Mouse (Mus musculus): Measurements from ENCODE around the gene Iqsec1. TPM values are rescaled to one million over a fixed set of nuclear protein-coding genes. Genes with fewer than 3 reads are reported as not detected.

Gene Iqsec1
- total RNA-seq, 1 experiment from 2014 or later = 104 TPM

- no peak for DNase-seq
These were observed 234.4 kb downstream of the Iqsec1 start for GRCm38 (mm10) chr6:90754093-90754492.

DNA sequence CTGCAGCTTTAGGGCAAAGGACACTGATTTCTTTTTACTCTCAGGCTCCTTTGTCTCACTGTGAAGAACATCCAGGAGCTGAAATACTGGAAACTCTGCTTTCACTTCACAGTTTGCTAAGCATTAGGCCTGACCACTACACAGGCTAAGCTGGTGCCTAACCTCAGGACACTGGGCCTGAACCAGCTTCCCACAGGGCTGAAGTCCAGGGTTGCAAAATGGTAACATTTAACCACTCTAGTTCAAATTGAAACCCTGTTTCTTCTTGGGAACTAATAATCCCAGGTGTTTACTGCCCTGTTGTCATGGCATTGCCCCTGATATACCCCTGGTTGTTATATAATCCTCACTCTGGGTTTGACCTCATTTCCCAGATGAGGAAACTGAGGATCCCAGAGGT lies 234.8 kb downstream of the Iqsec1 start:
- no peak for DNase-seq

DNA sequence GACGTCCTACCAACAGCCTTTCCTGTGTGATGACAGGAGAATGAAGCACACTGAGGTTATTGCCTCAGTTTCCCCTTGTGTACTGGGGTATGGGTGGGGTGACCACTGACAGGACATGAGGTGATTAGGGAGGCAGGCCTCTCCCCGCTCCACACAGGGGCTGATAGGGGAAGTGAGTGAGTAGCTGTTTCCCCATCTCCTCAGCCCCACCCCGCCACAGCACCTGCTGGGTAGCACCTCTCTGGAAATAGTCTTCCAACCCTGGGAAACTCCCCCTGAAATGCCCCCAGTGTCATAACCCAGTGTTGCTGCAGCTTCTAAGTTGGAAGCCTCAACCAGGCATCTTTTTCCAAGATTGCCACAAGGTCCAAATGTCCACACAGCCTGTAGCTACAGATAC lies 236.9 kb downstream of the Iqsec1 start:
- no peak for DNase-seq

DNA sequence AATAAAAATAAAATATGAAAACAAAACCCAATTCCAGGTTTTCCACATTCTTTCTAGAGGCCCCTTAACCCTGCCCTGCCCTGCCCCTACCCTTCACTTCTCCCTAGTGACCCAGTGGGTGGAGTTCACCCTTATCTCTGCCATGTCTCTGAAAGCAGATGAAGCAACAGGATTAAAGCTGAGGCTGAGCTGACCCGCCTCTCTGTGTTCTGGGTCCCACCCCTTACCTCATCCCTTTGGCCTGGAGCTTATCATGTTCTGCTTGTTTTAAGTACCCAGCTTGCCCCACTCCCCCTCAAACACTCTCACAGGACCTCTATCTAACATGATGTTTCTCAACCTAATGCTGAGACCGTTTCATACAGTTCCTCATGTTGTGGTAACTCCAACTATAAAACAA lies 238.4 kb downstream of the Iqsec1 start:
- DNase-seq = no peak

DNA sequence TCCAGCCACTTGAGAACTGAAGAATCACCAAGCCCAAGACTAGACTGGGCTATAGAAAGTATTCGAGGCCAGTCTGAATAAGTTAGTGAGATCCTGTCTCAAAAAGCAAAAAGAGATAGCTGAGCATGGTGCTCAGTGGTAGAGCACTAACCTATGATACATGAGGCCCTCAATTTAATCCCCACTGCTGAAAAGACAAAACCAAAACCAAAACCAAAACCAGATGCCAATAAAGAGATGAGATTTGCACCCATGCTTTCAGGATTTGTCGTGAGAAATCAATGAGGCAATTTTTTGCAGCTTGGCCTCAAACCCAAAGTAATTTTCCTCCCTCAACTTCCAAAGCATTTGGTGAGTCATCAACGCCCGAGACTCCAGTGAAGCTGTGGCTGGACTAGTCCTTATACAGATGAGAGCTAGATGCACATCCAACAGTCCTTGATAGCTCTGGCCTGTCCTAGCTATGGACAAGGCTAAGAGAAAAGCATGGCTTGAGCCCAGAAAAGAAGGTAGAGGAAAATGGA lies 239.0 kb downstream of the Iqsec1 start:
- DNase-seq = no peak

DNA sequence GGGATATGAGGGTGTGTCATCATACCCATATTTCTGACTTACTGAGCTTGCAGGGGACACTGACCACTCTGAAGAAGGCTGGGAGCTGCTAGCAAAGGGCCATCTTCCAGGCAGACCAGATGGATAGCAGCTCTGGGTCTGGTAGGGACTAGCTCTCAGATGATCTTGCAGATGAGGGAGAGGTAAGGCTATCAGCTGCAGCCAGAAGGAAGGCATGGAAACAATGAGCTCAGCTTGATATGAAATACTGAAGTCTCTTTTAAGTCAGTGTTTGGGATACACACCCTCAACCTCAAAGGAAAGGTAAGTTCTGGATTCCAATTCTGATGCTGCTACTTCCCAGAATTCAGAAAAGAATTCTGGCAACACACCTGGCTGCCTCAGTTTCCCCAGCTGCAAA lies 239.5 kb downstream of the Iqsec1 start:
- no peak for DNase-seq

GRCm38 (mm10) chr6:90746331-90746864 lies 242.1 kb downstream of the Iqsec1 start:
- no peak for DNase-seq

- DNase-seq = no peak
These were observed 242.9 kb downstream of the Iqsec1 start for GRCm38 (mm10) chr6:90745401-90746198.

DNA sequence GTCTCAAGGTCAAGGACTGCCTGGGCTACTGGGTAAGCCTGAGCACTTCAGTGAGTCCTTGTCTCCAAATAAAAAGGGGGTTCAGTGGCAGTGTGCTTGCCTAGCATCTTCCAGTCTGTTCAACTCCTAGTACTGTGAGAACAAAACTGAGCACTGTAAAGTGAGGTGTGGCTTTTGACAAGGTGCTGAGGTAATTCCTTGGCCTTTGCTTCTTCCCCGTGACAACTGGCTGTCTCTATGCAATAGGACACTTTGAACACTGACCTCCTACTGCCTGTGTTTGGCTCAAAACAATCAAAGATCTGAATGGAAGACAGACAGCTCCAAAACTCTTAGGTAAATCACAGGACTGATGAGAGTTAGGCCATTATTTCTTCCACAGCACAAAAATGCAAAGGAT lies 246.0 kb downstream of the Iqsec1 start:
- DNase-seq = no peak

DNA sequence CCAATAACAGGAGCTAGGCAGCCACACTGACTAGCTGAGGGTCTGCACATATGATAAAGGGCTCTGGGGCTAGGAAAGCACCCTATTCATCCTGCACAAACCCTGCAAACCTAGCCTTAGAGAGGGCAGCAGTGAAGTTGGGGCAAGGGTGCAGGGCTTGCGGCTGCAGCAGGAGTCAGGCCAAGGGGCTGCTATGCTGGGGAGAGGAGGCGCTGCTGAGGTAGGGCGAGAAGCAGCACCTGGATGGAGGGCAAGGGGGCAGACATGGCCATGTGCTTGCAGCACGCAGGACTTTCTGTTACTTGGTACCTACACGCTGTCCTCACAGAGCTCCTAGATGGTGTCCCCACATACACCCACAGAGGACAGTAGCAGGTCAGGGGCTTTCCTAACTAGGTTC lies 246.8 kb downstream of the Iqsec1 start:
- DNase-seq = no peak

GRCm38 (mm10) chr6:90741056-90741420 lies 247.4 kb downstream of the Iqsec1 start:
- DNase-seq = no peak

GRCm38 (mm10) chr6:90740348-90741055 lies 248.0 kb downstream of the Iqsec1 start:
- no peak for DNase-seq

- DNase-seq = peak; percentile 93
These were observed 251.1 kb downstream of the Iqsec1 start for GRCm38 (mm10) chr6:90737376-90737775.

DNA sequence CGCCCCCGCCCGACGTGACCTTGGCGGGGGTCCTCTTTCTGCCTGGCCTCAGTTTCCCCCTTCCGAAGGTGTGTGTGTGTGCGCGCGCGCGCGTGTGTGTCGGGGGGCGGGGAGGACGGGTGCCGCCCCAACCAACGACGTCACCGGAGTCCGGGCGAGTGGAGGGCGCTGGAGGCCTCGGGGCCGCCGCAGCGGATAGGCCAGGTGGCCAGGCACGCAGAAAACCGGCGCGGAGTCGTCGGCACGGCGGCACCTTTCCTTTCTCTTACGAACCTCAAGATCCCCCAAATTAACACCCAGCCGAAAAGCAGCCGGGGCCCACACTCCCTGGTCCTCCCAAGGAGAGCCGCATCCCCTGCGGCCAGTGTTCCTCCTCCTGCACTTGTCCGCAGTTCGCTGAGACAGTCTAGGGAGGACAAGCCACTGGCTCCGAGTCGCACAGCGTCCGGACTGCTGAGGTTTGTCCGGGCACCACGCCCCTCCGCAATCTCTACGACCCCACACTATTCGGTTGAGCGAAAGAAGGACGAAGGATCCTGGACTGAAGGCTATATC lies 251.7 kb downstream of the Iqsec1 start:
- peak; percentile 82 for DNase-seq

DNA sequence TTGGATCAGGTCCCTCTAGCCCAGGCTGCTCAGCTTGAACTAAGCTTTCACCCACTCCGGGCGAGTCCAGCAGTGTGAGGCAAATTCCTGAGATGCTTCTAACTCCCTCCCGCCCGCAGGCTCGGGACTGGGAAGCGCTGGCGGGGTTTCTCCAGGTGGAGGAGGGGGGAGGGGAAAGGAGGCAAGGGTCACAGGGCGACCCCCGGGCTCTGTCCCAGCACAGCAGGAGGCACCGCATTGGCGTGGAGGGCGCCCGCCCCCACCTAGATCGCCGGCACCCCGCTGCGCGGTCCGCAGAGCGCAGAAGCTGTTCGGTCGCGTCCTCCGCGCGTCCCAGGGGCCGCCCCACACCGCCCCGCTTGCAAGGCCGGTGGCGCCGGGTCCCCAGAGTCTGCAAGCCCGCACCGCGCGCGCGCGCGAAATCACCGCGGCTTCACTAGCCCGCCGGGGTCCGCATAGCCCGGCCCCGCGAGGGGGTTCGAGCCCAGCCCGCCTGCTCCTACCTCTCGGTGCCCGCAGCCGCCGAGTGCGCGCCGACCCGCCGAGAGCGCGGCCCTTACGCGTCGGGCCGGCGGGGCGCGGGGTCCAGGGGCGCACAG lies 252.3 kb downstream of the Iqsec1 start:
- peak; percentile 59 for DNase-seq

- no peak for DNase-seq
These were observed 253.0 kb downstream of the Iqsec1 start for GRCm38 (mm10) chr6:90735396-90736036.

GRCm38 (mm10) chr6:90734806-90735205 lies 253.7 kb downstream of the Iqsec1 start:
- DNase-seq = no peak

- no peak for DNase-seq
These were observed 257.2 kb downstream of the Iqsec1 start for GRCm38 (mm10) chr6:90731327-90731726.

- DNase-seq = peak; percentile 54
These were observed 258.7 kb downstream of the Iqsec1 start for GRCm38 (mm10) chr6:90729829-90730228.

DNA sequence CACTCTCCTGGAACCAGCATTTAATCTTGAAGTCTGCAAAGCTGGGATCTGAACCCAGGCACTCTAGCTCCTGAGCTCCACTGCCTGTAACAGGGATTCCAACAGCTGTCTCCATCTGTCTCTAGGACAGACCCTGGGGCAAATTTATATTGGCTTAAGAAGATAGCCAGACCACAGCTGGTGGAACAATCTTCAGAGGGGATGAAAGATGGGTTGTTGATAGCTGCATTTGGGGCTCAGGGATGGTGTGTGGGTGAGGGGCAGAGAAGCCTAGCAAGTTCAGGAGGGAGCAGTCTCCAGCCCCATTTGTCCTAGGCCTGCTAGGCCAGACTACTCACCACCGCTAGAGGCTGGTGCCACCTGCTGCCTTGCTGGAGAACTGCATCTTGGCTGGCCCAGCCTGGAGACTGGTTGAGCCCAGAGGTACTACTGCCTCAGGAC lies 260.0 kb downstream of the Iqsec1 start:
- peak; percentile 88 for DNase-seq

DNA sequence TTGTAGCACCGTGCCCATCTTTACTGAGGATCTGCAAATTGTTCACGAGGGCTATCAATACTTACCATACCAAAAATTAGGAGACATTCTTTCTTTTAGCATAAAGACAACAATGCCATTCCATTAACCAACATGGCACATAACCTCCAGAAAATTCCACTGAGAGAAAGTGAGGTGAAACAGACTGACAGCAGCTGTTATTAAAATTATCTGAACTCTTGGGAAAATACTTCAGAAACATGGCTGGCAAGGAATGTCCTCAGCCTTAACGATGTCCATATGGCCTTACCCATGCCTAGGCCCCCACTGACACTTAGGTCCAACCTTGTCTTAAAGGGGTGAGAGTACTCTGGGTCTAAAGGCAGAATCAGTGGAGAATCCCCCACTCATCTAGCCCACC lies 260.7 kb downstream of the Iqsec1 start:
- DNase-seq = no peak

GRCm38 (mm10) chr6:90726711-90727122 lies 261.8 kb downstream of the Iqsec1 start:
- DNase-seq = no peak

All from adrenal gland, postnatal 25 days (tissue).